Mouse (Mus musculus) kidney, adult 2 months (tissue): ENCODE data around the gene Atp2b2. TPM values are rescaled to one million over a fixed set of nuclear protein-coding genes. Genes with fewer than 3 reads are reported as not detected.

Experiments
- DNase-seq: peaks from one replicate; pipeline ENCODE4 v3.0.0; 2021
- H3K27ac ChIP-seq: fragments of 200-500 bp; 2 replicates; pipeline ENCODE4 v1.5.1; 2012; ENCODE audit warnings: low read depth, low read length, control low read depth, inconsistent platforms; ENCODE audit not compliant: insufficient read depth
- H3K27me3 ChIP-seq: fragments of 200-500 bp; replicated peaks from 2 replicates; pipeline ENCODE4 v1.6.1; 2012; ENCODE audit warnings: mild to moderate bottlenecking, moderate library complexity, low read length, inconsistent platforms; ENCODE audit not compliant: control insufficient read depth, insufficient read depth
- H3K36me3 ChIP-seq: fragments of 200-500 bp; 2 replicates; pipeline ENCODE4 v1.6.1; 2012; ENCODE audit warnings: mild to moderate bottlenecking, moderate library complexity, low read length, inconsistent platforms; ENCODE audit not compliant: control insufficient read depth, insufficient read depth
- H3K4me1 ChIP-seq: fragments of 200-500 bp; 2 replicates; pipeline ENCODE4 v1.6.1; 2011; ENCODE audit warnings: low read length; ENCODE audit not compliant: control insufficient read depth, insufficient read depth
- H3K4me3 ChIP-seq: fragments of 200-500 bp; 2 replicates; pipeline ENCODE4 v1.5.1; 2011; ENCODE audit warnings: mild to moderate bottlenecking, low read depth, low read length, control low read depth; ENCODE audit not compliant: insufficient read depth
- CTCF ChIP-seq: fragments of 200-500 bp; conservative IDR thresholded peaks from 2 replicates; pipeline ENCODE4 v1.5.1; 2011; ENCODE audit warnings: low read depth, mild to moderate bottlenecking, control low read depth, low read length, moderate library complexity, mixed read lengths; ENCODE audit not compliant: insufficient read depth, insufficient read length
- POLR2A ChIP-seq: fragments of 200-500 bp; IDR thresholded peaks from one replicate; pipeline ENCODE4 v1.6.1; 2011; ENCODE audit warnings: low read depth, low read length, control low read depth
- WGBS: fragments of 180-500 bp; shearing (Covaris S2); methylation state at CpG from one replicate; pipeline ENCODE4 v1.1.7; 2018; 5-methylcytosine and 5-hydroxymethylcytosine counted together
- polyA plus RNA-seq: library from polyadenylated mRNA; depleted of rRNA; stranded (reverse); fragments of >200 nt; gene quantifications from 2 replicates; pipeline ENCODE4 v1.2.3, GENCODE M21; 2012

Gene Atp2b2
- polyA plus RNA-seq, 1 experiment, result 0.84 TPM

- TF ChIP-seq POLR2A (no peak), CTCF (no peak)
- no peak overlapping the region for H3K27ac ChIP-seq
- H3K4me1 ChIP-seq, result no peaks in the 10 kb centered on the region
- 92% methylated on average over 2 of the region's 2 CpGs for WGBS
- H3K27me3 ChIP-seq, result no peaks in the 10 kb centered on the region
- no peaks in the 10 kb centered on the region for H3K36me3 ChIP-seq
- H3K4me3 ChIP-seq, result no peak overlapping the region
- DNase-seq, result no peak
These were observed 211.9 kb downstream of the Atp2b2 start for GRCm38 (mm10) chr6:113830463-113830862.

DNA sequence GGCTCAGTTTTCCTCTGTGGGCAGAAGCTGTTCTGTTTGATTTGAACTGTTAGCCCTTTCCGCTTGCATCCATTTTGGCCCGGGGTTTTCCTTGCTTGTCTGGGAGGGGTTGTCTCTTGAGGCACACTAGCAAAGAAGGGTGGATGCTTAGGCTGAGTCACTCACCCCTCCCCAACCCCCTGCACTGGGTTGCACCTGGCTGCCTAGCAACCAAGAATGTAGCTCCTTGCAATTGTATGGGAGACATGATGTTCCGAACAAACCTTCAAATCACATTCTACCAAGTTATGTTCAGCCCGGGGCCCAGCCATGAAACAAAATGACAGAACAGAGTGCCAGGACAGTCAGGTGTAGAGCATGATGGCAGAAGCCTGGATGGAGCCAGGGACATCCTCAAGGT lies 215.1 kb downstream of the Atp2b2 start:
- TF ChIP-seq CTCF (no peak), POLR2A (no peak)
- no peaks in the 10 kb centered on the region for H3K36me3 ChIP-seq
- 79% methylated on average over 4 of the region's 4 CpGs for WGBS
- DNase-seq, result no peak
- H3K4me3 ChIP-seq, result no peak overlapping the region
- H3K27me3 ChIP-seq, result no peaks in the 10 kb centered on the region
- H3K27ac ChIP-seq, result no peak overlapping the region
- no peaks in the 10 kb centered on the region for H3K4me1 ChIP-seq

GRCm38 (mm10) chr6:113822417-113822816 lies 220.0 kb downstream of the Atp2b2 start:
- H3K4me1 ChIP-seq, result no peaks in the 10 kb centered on the region
- H3K4me3 ChIP-seq, result no peak overlapping the region
- WGBS, result 29% methylated on average over 7 of the region's 7 CpGs
- no peaks in the 10 kb centered on the region for H3K27me3 ChIP-seq
- TF ChIP-seq CTCF (peak; percentile 66), POLR2A (no peak)
- H3K36me3 ChIP-seq, result no peaks in the 10 kb centered on the region
- no peak overlapping the region for H3K27ac ChIP-seq
- DNase-seq, result peak; percentile 15

DNA sequence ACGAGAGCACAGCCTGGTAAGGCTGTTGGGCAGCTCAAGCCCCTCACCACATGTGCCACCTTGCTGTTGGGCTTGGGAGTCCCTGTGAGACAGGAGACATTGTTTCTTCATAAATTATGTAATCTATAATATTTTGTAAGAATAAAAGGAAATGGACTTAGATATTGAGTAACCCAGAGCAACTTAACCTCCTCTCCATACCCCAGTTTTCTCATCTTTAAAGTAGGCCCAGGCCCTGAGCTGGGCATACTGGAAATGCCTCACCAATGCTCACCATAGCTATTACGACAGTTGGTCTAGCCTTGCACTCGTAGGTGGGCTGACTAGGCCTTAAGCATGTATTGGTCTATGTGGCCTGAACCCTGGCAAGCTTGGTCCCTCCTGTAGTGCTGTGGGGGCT lies 225.7 kb downstream of the Atp2b2 start:
- Histone ChIP-seq H3K27ac (no peak overlapping the region), H3K4me3 (no peak overlapping the region), H3K4me1 (no peaks in the 10 kb centered on the region), H3K36me3 (no peaks in the 10 kb centered on the region), H3K27me3 (no peaks in the 10 kb centered on the region)
- no peak for TF ChIP-seq CTCF
- TF ChIP-seq POLR2A, result no peak
- no peak for DNase-seq
- 87% methylated on average over 3 of the region's 3 CpGs for WGBS

GRCm38 (mm10) chr6:113811462-113811861 lies 231.0 kb downstream of the Atp2b2 start:
- no peaks in the 10 kb centered on the region for H3K36me3 ChIP-seq
- DNase-seq, result no peak
- WGBS, result 29% methylated on average over 1 of the region's 1 CpGs
- no peak overlapping the region for H3K4me3 ChIP-seq
- no peak for TF ChIP-seq POLR2A
- H3K27ac ChIP-seq, result no peak overlapping the region
- H3K4me1 ChIP-seq, result no peaks in the 10 kb centered on the region
- H3K27me3 ChIP-seq, result no peaks in the 10 kb centered on the region

DNA sequence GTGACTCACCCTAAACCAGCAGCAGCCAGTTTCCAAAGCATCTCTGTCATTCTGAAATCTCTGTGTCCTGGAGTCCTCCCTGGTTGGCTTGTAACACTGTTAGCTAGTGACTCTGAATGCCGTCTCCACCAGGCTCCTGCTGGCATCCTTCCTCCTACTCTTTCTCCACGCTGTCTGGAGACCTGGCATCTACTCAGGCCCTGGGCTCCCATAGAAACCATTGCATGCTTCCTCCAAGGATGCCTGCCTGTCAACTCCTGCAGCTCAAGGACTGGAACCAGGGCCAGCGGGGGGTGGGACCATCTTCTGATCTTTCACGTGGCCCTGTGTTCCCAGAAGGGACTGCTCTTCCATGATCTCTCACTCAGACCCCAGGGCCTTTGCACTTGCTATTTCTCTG lies 231.7 kb downstream of the Atp2b2 start:
- 65% methylated on average over 4 of the region's 4 CpGs for WGBS
- no peak for DNase-seq
- no peak overlapping the region for H3K4me3 ChIP-seq
- H3K4me1 ChIP-seq, result no peaks in the 10 kb centered on the region
- no peaks in the 10 kb centered on the region for H3K36me3 ChIP-seq
- TF ChIP-seq POLR2A (no peak), CTCF (no peak)
- H3K27me3 ChIP-seq, result no peaks in the 10 kb centered on the region
- H3K27ac ChIP-seq, result no peak overlapping the region

- 82% methylated on average over 5 of the region's 5 CpGs for WGBS
- no peaks in the 10 kb centered on the region for H3K27me3 ChIP-seq
- TF ChIP-seq CTCF (no peak), POLR2A (no peak)
- H3K27ac ChIP-seq, result no peak overlapping the region
- DNase-seq, result no peak
- no peaks in the 10 kb centered on the region for H3K36me3 ChIP-seq
- no peaks in the 10 kb centered on the region for H3K4me1 ChIP-seq
- H3K4me3 ChIP-seq, result no peak overlapping the region
These were observed 236.2 kb downstream of the Atp2b2 start for GRCm38 (mm10) chr6:113806241-113806640.

DNA sequence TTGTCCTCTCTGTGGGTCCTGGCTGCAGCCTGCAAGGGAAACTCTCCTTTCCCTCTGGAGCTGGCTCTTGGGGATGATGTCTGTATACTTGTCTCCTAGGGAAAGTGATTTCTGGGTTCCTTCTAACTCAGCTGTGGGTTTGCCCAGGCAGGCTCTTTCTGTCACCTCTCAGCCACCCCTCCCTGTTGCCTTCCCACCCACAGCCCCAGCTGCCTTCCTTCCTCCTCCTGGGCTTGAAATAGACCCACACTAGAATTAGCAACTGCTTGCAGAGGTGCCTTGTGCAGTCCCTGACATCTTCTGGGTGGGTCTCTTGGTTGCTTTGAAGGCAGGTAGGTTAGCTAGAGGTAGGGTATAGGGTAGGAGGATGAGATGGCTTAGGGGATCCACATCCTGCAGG lies 241.2 kb downstream of the Atp2b2 start:
- no peak overlapping the region for H3K27ac ChIP-seq
- no peaks in the 10 kb centered on the region for H3K36me3 ChIP-seq
- no peak overlapping the region for H3K4me3 ChIP-seq
- no peak for TF ChIP-seq CTCF
- TF ChIP-seq POLR2A, result no peak
- H3K4me1 ChIP-seq, result no peaks in the 10 kb centered on the region
- no peak for DNase-seq
- H3K27me3 ChIP-seq, result no peaks in the 10 kb centered on the region
